Mouse (Mus musculus) heart, postnatal 36 days (tissue): ENCODE measurements at regions not wholly inside any gene's neighbourhood (a gene's known extent, or its start where the extent isn't known, plus 50 kb on each side); places are given as distances from the start of the nearest gene placed in this dataset.

Experiments used
- DNase-seq, 2 experiments: peaks; one replicate each; pipeline ENCODE4 v3.0.0; 2021 to 2022
- intact Hi-C: fragments of 180-260 bp; cut with DNase I; formaldehyde crosslinking; loops from one replicate; pipeline ENCODE4 v1.15.1; 2025

GRCm38 (mm10) chr8:89570639-89571325 lies 526.8 kb upstream of the Sall1 start:
- no peak for DNase-seq
- intact Hi-C loops = loop anchor here (10.0 kb wide), 1 partner anchor 626 kb away; no protein-coding TSS in a partner anchor

GRCm38 (mm10) chr8:89569406-89569805 lies 525.4 kb upstream of the Sall1 start:
- intact Hi-C loops = no loop called here
- DNase-seq = no peak

- intact Hi-C loops = no loop called here
- no peak for DNase-seq
These were observed 524.7 kb upstream of the Sall1 start for GRCm38 (mm10) chr8:89568641-89569040.

GRCm38 (mm10) chr8:89566986-89567385 lies 523.0 kb upstream of the Sall1 start:
- intact Hi-C loops = no loop called here
- no peak for DNase-seq

- DNase-seq = no peak
- intact Hi-C loops = no loop called here
These were observed 522.5 kb upstream of the Sall1 start for GRCm38 (mm10) chr8:89566461-89566860.

- intact Hi-C loops = no loop called here
- DNase-seq = no peak
These were observed 521.3 kb upstream of the Sall1 start for GRCm38 (mm10) chr8:89565147-89565826.

- intact Hi-C loops = no loop called here
- DNase-seq = no peak
These were observed 519.6 kb upstream of the Sall1 start for GRCm38 (mm10) chr8:89563544-89563943.

GRCm38 (mm10) chr8:89562597-89562996 lies 518.6 kb upstream of the Sall1 start:
- no peak for DNase-seq
- intact Hi-C loops = no loop called here

- intact Hi-C loops = no loop called here
- DNase-seq = no peak
These were observed 497.3 kb upstream of the Sall1 start for GRCm38 (mm10) chr8:89541231-89541630.

GRCm38 (mm10) chr8:89534605-89535004 lies 490.6 kb upstream of the Sall1 start:
- intact Hi-C loops = no loop called here
- no peak for DNase-seq

- intact Hi-C loops = no loop called here
- DNase-seq = no peak
These were observed 481.1 kb upstream of the Sall1 start for GRCm38 (mm10) chr8:89525041-89525440.

GRCm38 (mm10) chr8:89523336-89523735 lies 479.4 kb upstream of the Sall1 start:
- intact Hi-C loops = no loop called here
- DNase-seq = no peak

- DNase-seq = no peak
- intact Hi-C loops = no loop called here
These were observed 472.6 kb upstream of the Sall1 start for GRCm38 (mm10) chr8:89516602-89517001.

- no peak for DNase-seq
- intact Hi-C loops = no loop called here
These were observed 470.3 kb upstream of the Sall1 start for GRCm38 (mm10) chr8:89514270-89514669.

GRCm38 (mm10) chr8:89507639-89508038 lies 463.7 kb upstream of the Sall1 start:
- no peak for DNase-seq
- intact Hi-C loops = no loop called here

GRCm38 (mm10) chr8:89503545-89504234 lies 459.7 kb upstream of the Sall1 start:
- DNase-seq = no peak
- intact Hi-C loops = no loop called here

GRCm38 (mm10) chr8:89503030-89503429 lies 459.1 kb upstream of the Sall1 start:
- intact Hi-C loops = no loop called here
- DNase-seq = no peak

- intact Hi-C loops = no loop called here
- no peak for DNase-seq
These were observed 457.8 kb upstream of the Sall1 start for GRCm38 (mm10) chr8:89501756-89502155.

GRCm38 (mm10) chr8:89499831-89500230 lies 455.9 kb upstream of the Sall1 start:
- no peak for DNase-seq
- intact Hi-C loops = no loop called here

GRCm38 (mm10) chr8:89498088-89498695 lies 454.2 kb upstream of the Sall1 start:
- intact Hi-C loops = no loop called here
- no peak for DNase-seq

GRCm38 (mm10) chr8:89492336-89492735 lies 448.4 kb upstream of the Sall1 start:
- no peak for DNase-seq
- intact Hi-C loops = no loop called here
